Mouse (Mus musculus) stomach, postnatal 0 days (tissue): ENCODE results near the gene Dad1.

Experiments
- CTCF ChIP-seq: IDR thresholded peaks from 2 replicates; pipeline ENCODE4 v1.5.1; 2016; ENCODE audit warnings: antibody characterized with exemption, low read depth, mild to moderate bottlenecking, moderate library complexity
- EP300 ChIP-seq: optimal IDR thresholded peaks from 2 replicates; pipeline ENCODE3; 2016; ENCODE audit warnings: antibody characterized with exemption

DNA sequence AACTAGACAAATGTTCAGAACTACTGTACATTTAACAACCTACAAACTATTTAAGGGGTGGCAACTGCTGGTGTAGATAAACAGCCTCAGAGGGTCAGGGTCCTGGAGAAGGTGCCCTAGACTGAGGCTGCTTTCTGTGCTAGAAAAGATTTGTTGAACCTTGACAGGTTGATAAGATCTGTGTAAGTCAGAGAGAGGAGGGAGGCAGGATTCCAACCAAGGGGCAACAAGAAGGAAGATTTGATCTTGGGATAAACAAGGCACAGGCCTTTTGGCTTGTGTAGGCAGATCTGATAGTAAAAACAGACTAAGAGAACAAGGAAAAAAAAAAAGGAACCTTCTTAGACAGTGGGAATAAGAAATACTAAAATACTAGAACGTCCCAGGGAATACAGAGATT, 35.7 kb downstream of the Dad1 start:
- TF ChIP-seq CTCF: no peak
- TF ChIP-seq EP300: no peak
